Mouse (Mus musculus): ENCODE measurements at regions not wholly inside any gene's neighbourhood (a gene's known extent, or its start where the extent isn't known, plus 50 kb on each side); places are given as distances from the start of the nearest gene placed in this dataset.

- peaks cover 8% of the 10 kb centered on the region; the same call in 1 of the 2 replicates for H3K4me1 ChIP-seq (ENCODE audit: control insufficient read depth, insufficient read depth, low read length)
- no peak overlapping the region for H3K4me2 ChIP-seq (replicated peaks; ENCODE audit: low read depth, low read length)
Observed at GRCm38 (mm10) chr7:70796038-70796760, 429.7 kb upstream of the Nr2f2 start.

GRCm38 (mm10) chr7:70788902-70789796 is 422.6 kb upstream of the Nr2f2 start:
- no peaks in the 10 kb centered on the region for H3K9me3 ChIP-seq (ENCODE audit: control insufficient read depth, low read length)
- H3K36me3 ChIP-seq (ENCODE audit: control insufficient read depth, insufficient read depth, low read length), result no peaks in the 10 kb centered on the region
- no peak overlapping the region for H3K4me3 ChIP-seq (ENCODE audit: low read length)
- no peak overlapping the region; the same call in 1 of the 2 replicates for H3K4me2 ChIP-seq (replicated peaks; ENCODE audit: low read depth, low read length)
- H3K27ac ChIP-seq (ENCODE audit: low read depth, low read length), result peak overlapping the region; percentile 71; the same call in 1 of the 2 replicates
- H3K27me3 ChIP-seq (ENCODE audit: control insufficient read depth, insufficient read depth, low read length), result no peaks in the 10 kb centered on the region
- ATAC-seq (ENCODE audit: low FRiP score, low TSS enrichment), result peak; percentile 72
- H3K4me1 ChIP-seq (ENCODE audit: control insufficient read depth, insufficient read depth, low read length), result peaks cover 14% of the 10 kb centered on the region
- H3K9ac ChIP-seq (ENCODE audit: low read depth, low read length), result no peak overlapping the region; the same call in 1 of the 2 replicates
- WGBS, result 6% methylated on average over 21 of the region's 21 CpGs

More at GRCm38 (mm10) chr7:70796038-70796760, 429.7 kb upstream of the Nr2f2 start:
- ATAC-seq (ENCODE audit: low FRiP score, low TSS enrichment), result peak; percentile 89
- H3K9me3 ChIP-seq (ENCODE audit: control insufficient read depth, low read length), result no peaks in the 10 kb centered on the region
- H3K4me3 ChIP-seq (ENCODE audit: low read length), result no peak overlapping the region
- 8% methylated on average over 12 of the region's 12 CpGs for WGBS
- H3K27me3 ChIP-seq (ENCODE audit: control insufficient read depth, insufficient read depth, low read length), result no peaks in the 10 kb centered on the region
- no peaks in the 10 kb centered on the region for H3K36me3 ChIP-seq (ENCODE audit: control insufficient read depth, insufficient read depth, low read length)
- H3K27ac ChIP-seq (ENCODE audit: low read depth, low read length), result peak overlapping the region; percentile 39
- H3K9ac ChIP-seq (ENCODE audit: low read depth, low read length), result no peak overlapping the region

- Histone ChIP-seq H3K4me2 (replicated peaks; ENCODE audit: low read depth, low read length) (no peak overlapping the region), H3K9me3 (ENCODE audit: control insufficient read depth, low read length) (no peaks in the 10 kb centered on the region), H3K4me1 (ENCODE audit: control insufficient read depth, insufficient read depth, low read length) (peaks cover 14% of the 10 kb centered on the region), H3K9ac (ENCODE audit: low read depth, low read length) (no peak overlapping the region), H3K27ac (ENCODE audit: low read depth, low read length) (no peak overlapping the region), H3K27me3 (ENCODE audit: control insufficient read depth, insufficient read depth, low read length) (no peaks in the 10 kb centered on the region), H3K36me3 (ENCODE audit: control insufficient read depth, insufficient read depth, low read length) (no peaks in the 10 kb centered on the region), H3K4me3 (ENCODE audit: low read length) (no peak overlapping the region)
- peak; percentile 37; the same call in 1 of the 2 replicates for ATAC-seq (ENCODE audit: low FRiP score, low TSS enrichment)
- 15% methylated on average over 5 of the region's 5 CpGs for WGBS
Observed at GRCm38 (mm10) chr7:70787966-70788365, 421.4 kb upstream of the Nr2f2 start.

DNA sequence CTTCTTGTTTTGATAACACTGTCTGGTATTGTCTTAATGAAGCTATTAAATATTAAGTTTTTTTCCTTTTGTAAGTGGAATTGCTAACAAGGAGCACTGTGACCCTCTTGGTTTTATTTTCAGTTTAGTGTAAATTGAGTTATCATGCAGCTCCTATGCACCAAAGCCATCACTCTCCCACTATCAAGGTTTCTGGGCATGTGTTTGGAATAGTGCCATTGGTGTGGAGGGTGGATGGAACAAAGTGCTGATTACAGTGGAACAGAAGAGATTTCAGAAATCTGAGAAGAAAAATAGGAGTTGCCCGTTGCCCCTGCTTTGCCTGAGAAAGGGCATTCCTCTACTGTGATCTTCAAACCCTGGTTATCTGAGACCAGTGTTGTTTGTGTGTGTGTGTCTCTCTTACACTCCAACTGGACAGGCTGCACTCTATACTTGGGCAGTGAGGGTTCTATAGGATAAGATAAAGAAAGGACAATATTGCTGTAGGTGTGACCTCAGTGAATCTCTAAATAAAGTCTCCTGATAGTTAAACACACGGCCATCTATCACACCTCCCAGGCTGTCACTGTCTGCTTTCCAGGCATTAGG is 414.3 kb upstream of the Nr2f2 start:
- Histone ChIP-seq H3K36me3 (ENCODE audit: control insufficient read depth, insufficient read depth, low read length) (no peaks in the 10 kb centered on the region), H3K4me3 (ENCODE audit: low read length) (no peak overlapping the region), H3K9me3 (ENCODE audit: control insufficient read depth, low read length) (no peaks in the 10 kb centered on the region), H3K4me2 (replicated peaks; ENCODE audit: low read depth, low read length) (no peak overlapping the region), H3K27me3 (ENCODE audit: control insufficient read depth, insufficient read depth, low read length) (no peaks in the 10 kb centered on the region), H3K4me1 (ENCODE audit: control insufficient read depth, insufficient read depth, low read length) (no peaks in the 10 kb centered on the region), H3K9ac (ENCODE audit: low read depth, low read length) (no peak overlapping the region), H3K27ac (ENCODE audit: low read depth, low read length) (no peak overlapping the region)
- 42% methylated on average over 2 of the region's 2 CpGs for WGBS
- no peak; the same call in 1 of the 2 replicates for ATAC-seq (ENCODE audit: low FRiP score, low TSS enrichment)

DNA sequence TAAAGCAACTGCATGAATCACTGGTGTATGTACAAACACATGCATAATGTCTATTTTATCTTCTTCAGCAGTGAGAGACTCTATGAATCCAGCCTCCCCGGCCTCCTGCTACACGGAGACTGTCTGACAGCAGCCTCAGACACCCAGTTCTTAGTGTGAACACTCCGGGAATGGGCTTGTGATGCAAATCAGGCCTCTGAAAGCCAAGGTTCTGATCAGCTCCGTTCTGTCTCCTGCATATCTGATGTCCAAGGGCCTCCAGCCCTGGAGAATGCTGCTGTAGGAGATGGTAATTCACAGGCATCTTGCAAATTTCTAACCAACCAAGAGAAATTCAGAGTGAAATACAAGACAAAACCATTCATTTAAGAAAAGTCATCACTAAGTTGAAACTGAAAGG is 411.2 kb upstream of the Nr2f2 start:
- no peak overlapping the region for H3K4me3 ChIP-seq (ENCODE audit: low read length)
- H3K4me2 ChIP-seq (replicated peaks; ENCODE audit: low read depth, low read length), result no peak overlapping the region
- H3K9ac ChIP-seq (ENCODE audit: low read depth, low read length), result no peak overlapping the region
- no peaks in the 10 kb centered on the region for H3K4me1 ChIP-seq (ENCODE audit: control insufficient read depth, insufficient read depth, low read length)
- H3K36me3 ChIP-seq (ENCODE audit: control insufficient read depth, insufficient read depth, low read length), result no peaks in the 10 kb centered on the region
- no peaks in the 10 kb centered on the region for H3K27me3 ChIP-seq (ENCODE audit: control insufficient read depth, insufficient read depth, low read length)
- no peak for ATAC-seq (ENCODE audit: low FRiP score, low TSS enrichment)
- 52% methylated on average over 4 of the region's 4 CpGs for WGBS
- H3K27ac ChIP-seq (ENCODE audit: low read depth, low read length), result no peak overlapping the region
- H3K9me3 ChIP-seq (ENCODE audit: control insufficient read depth, low read length), result no peaks in the 10 kb centered on the region

GRCm38 (mm10) chr7:70769655-70770054 is 403.1 kb upstream of the Nr2f2 start:
- Histone ChIP-seq H3K36me3 (ENCODE audit: control insufficient read depth, insufficient read depth, low read length) (no peaks in the 10 kb centered on the region), H3K27me3 (ENCODE audit: control insufficient read depth, insufficient read depth, low read length) (no peaks in the 10 kb centered on the region), H3K9ac (ENCODE audit: low read depth, low read length) (no peak overlapping the region), H3K9me3 (ENCODE audit: control insufficient read depth, low read length) (no peaks in the 10 kb centered on the region), H3K27ac (ENCODE audit: low read depth, low read length) (no peak overlapping the region), H3K4me1 (ENCODE audit: control insufficient read depth, insufficient read depth, low read length) (no peaks in the 10 kb centered on the region), H3K4me2 (replicated peaks; ENCODE audit: low read depth, low read length) (no peak overlapping the region), H3K4me3 (ENCODE audit: low read length) (no peak overlapping the region)
- ATAC-seq (ENCODE audit: low FRiP score, low TSS enrichment), result no peak
- whole genome bisulfite sequencing, result 68% methylated on average over 6 of the region's 6 CpGs

DNA sequence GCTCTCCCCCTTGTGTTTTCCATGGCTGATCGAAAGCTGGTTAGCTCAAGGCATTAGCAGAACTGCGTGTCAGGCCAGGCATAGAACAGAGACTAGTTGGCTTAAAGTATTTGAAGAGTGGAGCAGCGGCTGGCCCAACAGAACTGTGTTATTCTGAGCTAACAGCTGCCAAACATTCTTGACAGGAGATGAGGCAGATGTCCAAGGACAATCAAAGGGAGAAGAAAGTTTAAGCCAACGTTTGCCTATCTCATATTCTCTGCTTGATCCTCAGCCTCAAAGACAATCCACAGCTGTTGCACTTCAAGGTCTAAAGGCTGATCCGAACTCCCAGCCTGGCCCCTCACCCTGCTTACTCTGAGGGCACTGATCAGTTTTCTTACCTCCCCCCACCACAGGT is 401.2 kb upstream of the Nr2f2 start:
- whole genome bisulfite sequencing, result 48% methylated on average over 5 of the region's 5 CpGs
- no peaks in the 10 kb centered on the region for H3K36me3 ChIP-seq (ENCODE audit: control insufficient read depth, insufficient read depth, low read length)
- H3K4me3 ChIP-seq (ENCODE audit: low read length), result no peak overlapping the region
- H3K9me3 ChIP-seq (ENCODE audit: control insufficient read depth, low read length), result no peaks in the 10 kb centered on the region
- H3K27me3 ChIP-seq (ENCODE audit: control insufficient read depth, insufficient read depth, low read length), result no peaks in the 10 kb centered on the region
- ATAC-seq (ENCODE audit: low FRiP score, low TSS enrichment), result no peak
- no peaks in the 10 kb centered on the region for H3K4me1 ChIP-seq (ENCODE audit: control insufficient read depth, insufficient read depth, low read length)
- no peak overlapping the region for H3K9ac ChIP-seq (ENCODE audit: low read depth, low read length)
- H3K4me2 ChIP-seq (replicated peaks; ENCODE audit: low read depth, low read length), result no peak overlapping the region
- H3K27ac ChIP-seq (ENCODE audit: low read depth, low read length), result no peak overlapping the region

DNA sequence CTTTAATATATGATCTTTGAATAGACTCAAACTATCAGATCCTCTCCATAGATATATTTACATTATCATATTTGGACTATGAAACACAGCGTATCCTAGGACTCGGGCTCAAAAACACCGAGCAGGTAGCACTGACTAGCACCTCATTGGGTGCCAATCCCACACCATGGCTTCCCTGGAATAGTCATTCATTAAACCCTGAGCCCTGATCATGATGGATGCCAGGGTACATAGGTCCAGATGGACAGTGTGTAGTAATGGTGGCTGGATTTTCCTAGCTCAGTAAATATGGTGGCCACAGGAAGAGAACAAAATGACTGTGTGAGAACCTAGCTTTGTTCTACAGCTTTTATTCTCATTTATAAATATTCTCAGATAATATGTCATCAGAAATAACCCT is 390.1 kb upstream of the Nr2f2 start:
- Histone ChIP-seq H3K4me3 (ENCODE audit: low read length) (no peak overlapping the region), H3K4me2 (replicated peaks; ENCODE audit: low read depth, low read length) (no peak overlapping the region), H3K27me3 (ENCODE audit: control insufficient read depth, insufficient read depth, low read length) (no peaks in the 10 kb centered on the region), H3K9me3 (ENCODE audit: control insufficient read depth, low read length) (peaks cover 8% of the 10 kb centered on the region; the same call in 1 of the 2 replicates), H3K9ac (ENCODE audit: low read depth, low read length) (no peak overlapping the region), H3K4me1 (ENCODE audit: control insufficient read depth, insufficient read depth, low read length) (no peaks in the 10 kb centered on the region), H3K27ac (ENCODE audit: low read depth, low read length) (no peak overlapping the region), H3K36me3 (ENCODE audit: control insufficient read depth, insufficient read depth, low read length) (no peaks in the 10 kb centered on the region)
- WGBS, result 98% methylated on average over 3 of the region's 3 CpGs
- ATAC-seq (ENCODE audit: low FRiP score, low TSS enrichment), result no peak
